Mouse (Mus musculus): ENCODE measurements at regions not wholly inside any gene's neighbourhood (a gene's known extent, or its start where the extent isn't known, plus 50 kb on each side); places are given as distances from the start of the nearest gene placed in this dataset.

GRCm38 (mm10) chr2:170219611-170220401 is 71.9 kb upstream of the Zfp217 start:
- in situ Hi-C loops (cut with MseI, MboI): loop anchor here (10.0 kb wide), 1 partner anchor 105 kb away; no protein-coding TSS in a partner anchor

GRCm38 (mm10) chr2:170219161-170219581 is 71.3 kb upstream of the Zfp217 start:
- in situ Hi-C loops (cut with MseI, MboI): loop anchor here in 1 of 2 experiments (10.0 kb wide), 1 partner anchor 104 kb away; no protein-coding TSS in a partner anchor

- in situ Hi-C loops (cut with MseI, MboI): loop anchor here in 1 of 2 experiments (10.0 kb wide), 1 partner anchor 104 kb away; no protein-coding TSS in a partner anchor
These were observed 70.5 kb upstream of the Zfp217 start for GRCm38 (mm10) chr2:170218230-170219044.

GRCm38 (mm10) chr2:170216311-170216710 is 68.4 kb upstream of the Zfp217 start:
- in situ Hi-C loops (cut with MseI, MboI): loop anchor here in 1 of 2 experiments (10.0 kb wide), 1 partner anchor 102 kb away; no protein-coding TSS in a partner anchor

GRCm38 (mm10) chr2:170209121-170209520 is 61.2 kb upstream of the Zfp217 start:
- in situ Hi-C loops (cut with MseI, MboI): no loop called here

GRCm38 (mm10) chr2:170207878-170208277 is 60.0 kb upstream of the Zfp217 start:
- in situ Hi-C loops (cut with MseI, MboI): no loop called here

- in situ Hi-C loops (cut with MseI, MboI): no loop called here
These were observed 59.5 kb upstream of the Zfp217 start for GRCm38 (mm10) chr2:170207395-170207794.

GRCm38 (mm10) chr2:170206870-170207269 is 59.0 kb upstream of the Zfp217 start:
- in situ Hi-C loops (cut with MseI, MboI): no loop called here

GRCm38 (mm10) chr2:170206442-170206754 is 58.5 kb upstream of the Zfp217 start:
- in situ Hi-C loops (cut with MseI, MboI): no loop called here

GRCm38 (mm10) chr2:170205591-170206441 is 57.9 kb upstream of the Zfp217 start:
- in situ Hi-C loops (cut with MseI, MboI): no loop called here

- in situ Hi-C loops (cut with MseI, MboI): loop anchor here in 1 of 2 experiments (5.0 kb wide), 1 partner anchor 68 kb away; no protein-coding TSS in a partner anchor
These were observed 57.0 kb upstream of the Zfp217 start for GRCm38 (mm10) chr2:170204768-170205514.

GRCm38 (mm10) chr2:170203496-170203895 is 55.6 kb upstream of the Zfp217 start:
- in situ Hi-C loops (cut with MseI, MboI): loop anchor here in 1 of 2 experiments (5.0 kb wide), 1 partner anchor 66 kb away; no protein-coding TSS in a partner anchor

GRCm38 (mm10) chr2:170201816-170202371 is 54.0 kb upstream of the Zfp217 start:
- in situ Hi-C loops (cut with MseI, MboI): loop anchor here in 1 of 2 experiments (5.0 kb wide), 1 partner anchor 65 kb away; no protein-coding TSS in a partner anchor
